Mouse (Mus musculus): ENCODE results near the gene Anxa9.

DNA sequence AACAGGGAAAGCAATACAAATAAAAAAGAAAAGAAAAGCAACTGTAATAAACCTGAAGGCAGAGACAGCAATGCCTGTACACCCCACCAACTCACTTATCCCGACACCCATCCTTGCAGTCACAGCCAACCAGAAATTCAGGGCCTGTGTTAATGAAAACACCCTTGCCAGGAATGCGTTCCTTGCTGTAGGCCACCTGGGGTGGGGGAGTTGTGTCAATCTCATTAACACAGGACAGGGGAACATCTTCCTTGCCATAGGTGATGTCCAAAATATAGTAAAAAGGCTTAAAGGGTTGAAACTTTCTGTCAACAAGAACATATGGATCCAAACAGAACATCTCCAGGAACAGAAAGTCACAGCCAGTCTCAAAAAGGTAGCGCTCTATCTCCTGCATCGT is 31.3 kb upstream of the Anxa9 start:
- TF ChIP-seq GATA1 (IDR thresholded peaks at IDR 0.05; ENCODE audit: borderline replicate concordance, low read length) (no peak), FLI1 (IDR thresholded peaks at IDR 0.05; ENCODE audit: low read length) (no peak)
